ENCODE assay signal across 11 mouse cellular contexts in genomic region chr2:3185335-3185734, GRCm38 (mm10).
DNase-seq lines count a peak whose midpoint lies in the region; ATAC-seq lines count a peak whose summit lies in the region.
"Had no signal": no experiment of that assay in that cellular context is flagged by ENCODE, and none has a peak within 500 bp of the region (broad histone marks: within the 10 kb centered on the region; RNA-seq: fewer than 3 reads in every experiment).

No protein-coding gene starts in this region.

- no peak for ATAC-seq in erythroid progenitor cell, adult 5-6 weeks (replicated peaks; ENCODE audit: low FRiP score, poor library complexity, severe bottlenecking)
- ATAC-seq: forebrain, embryonic 15.5 days; hindbrain, embryonic 16.5 days had no signal

- DNase-seq in heart, postnatal 10 days: peak; percentile 31 to 49
- DNase-seq in heart, adult 11 months: no peak
- DNase-seq in 3T3-L1 (ENCODE audit: low read depth, low spot score): peak; percentile 29
- peak; percentile 32 for DNase-seq in adipocyte (ENCODE audit: low spot score)
- peak; percentile 70 for DNase-seq in kidney, postnatal 25 days
- DNase-seq in c-Kit-positive CD71-positive TER-119-positive erythroid progenitor cells, embryonic 14.5 days (ENCODE audit: low spot score): no peak
- no peak for DNase-seq in natural killer cell, adult 2 months (ENCODE audit: low spot score in 2 of 2)
- DNase-seq: cerebellum, adult 9-11 months had no signal

- intact Hi-C loops in heart, postnatal 10 days (cut with DNase I): no loop called here

Comparison
In these comparisons a context has a peak if more than half of its experiments do, and no peak if none do; other contexts are left out.
1. DNase-seq: peak in heart, postnatal 10 days (2 of 2), 3T3-L1 (single experiment), adipocyte (single experiment) and kidney, postnatal 25 days (2 of 2); none in heart, adult 11 months (single experiment), c-Kit-positive CD71-positive TER-119-positive erythroid progenitor cells, embryonic 14.5 days (single experiment) and natural killer cell, adult 2 months (0 of 2).